Mouse (Mus musculus): ENCODE measurements around the gene Acsl1. TPM values are rescaled to one million over a fixed set of nuclear protein-coding genes. Genes with fewer than 3 reads are reported as not detected.

Acsl1 gene
- total and polyA plus RNA-seq, 2 experiments from 2014 or later, result 291 to 297 TPM

DNA sequence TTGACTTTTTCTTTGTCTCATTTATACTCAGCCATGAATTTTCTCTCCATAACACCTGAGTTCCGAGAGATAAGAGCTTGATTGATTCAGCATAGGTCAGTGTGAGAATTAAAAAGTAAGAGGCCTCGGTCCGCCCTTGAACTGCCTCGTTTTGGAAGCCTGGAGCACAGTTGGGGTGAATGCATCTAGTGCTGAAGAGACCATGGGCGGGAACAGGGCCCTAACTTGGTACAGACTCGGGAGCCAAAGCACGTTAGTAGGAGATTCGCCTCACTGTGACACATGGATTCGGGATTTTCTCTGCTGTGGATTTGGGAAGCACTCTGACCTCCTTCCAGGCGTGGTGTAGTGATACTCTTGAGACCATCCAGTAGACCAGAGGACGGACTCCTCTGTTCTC is 4.6 kb downstream of the Acsl1 start:
- H3K27me3 ChIP-seq (ENCODE audit: control insufficient read depth, insufficient read depth, low read length), result no peaks in the 10 kb centered on the region
- H3K36me3 ChIP-seq (replicated peaks; ENCODE audit: control insufficient read depth, insufficient read depth, low read length), result no peaks in the 10 kb centered on the region
- WGBS, result 86% methylated on average over 11 of the region's 11 CpGs
- no peak overlapping the region for H3K4me3 ChIP-seq (ENCODE audit: low read depth, low read length)
- no peak overlapping the region for H3K4me2 ChIP-seq (ENCODE audit: low read depth, low read length)
- TF ChIP-seq EP300 (IDR thresholded peaks at IDR 0.05; ENCODE audit: low read depth) (no peak), CTCF (IDR thresholded peaks at IDR 0.05; ENCODE audit: low read depth) (no peak)
- ATAC-seq (ENCODE audit: insufficient read depth, low read depth) (no peak), DNase-seq (ENCODE audit: low spot score) (no peak)
- H3K9ac ChIP-seq (replicated peaks; ENCODE audit: low read depth, low read length), result no peak overlapping the region
- H3K9me3 ChIP-seq (replicated peaks; ENCODE audit: control insufficient read depth, low read length), result no peaks in the 10 kb centered on the region
- no peak overlapping the region for H3K27ac ChIP-seq (ENCODE audit: low read depth)
- peaks cover 28% of the 10 kb centered on the region for H3K4me1 ChIP-seq (ENCODE audit: control insufficient read depth, insufficient read depth)

DNA sequence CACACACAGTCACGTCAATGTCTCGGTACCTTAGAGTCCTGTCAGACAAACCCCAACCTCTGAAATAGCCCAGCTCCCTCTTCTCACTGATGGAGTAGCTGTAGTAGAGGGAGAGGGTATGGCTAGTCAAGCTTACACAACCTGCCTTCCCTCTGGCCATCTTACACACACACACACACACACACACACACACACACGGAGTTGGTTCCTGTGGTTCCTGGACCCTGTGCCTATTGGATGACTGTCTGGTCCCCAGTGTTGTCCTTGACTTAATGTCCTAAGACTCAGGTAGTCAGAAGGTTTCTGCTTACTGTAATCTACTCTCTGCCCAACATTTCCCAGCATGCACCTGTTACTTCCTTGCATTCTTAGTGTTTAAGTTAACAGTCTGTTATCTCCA is 5.1 kb downstream of the Acsl1 start:
- Histone ChIP-seq H3K9ac (replicated peaks; ENCODE audit: low read depth, low read length) (no peak overlapping the region), H3K4me2 (ENCODE audit: low read depth, low read length) (no peak overlapping the region), H3K27me3 (ENCODE audit: control insufficient read depth, insufficient read depth, low read length) (no peaks in the 10 kb centered on the region), H3K27ac (ENCODE audit: low read depth) (no peak overlapping the region), H3K9me3 (replicated peaks; ENCODE audit: control insufficient read depth, low read length) (no peaks in the 10 kb centered on the region), H3K4me1 (ENCODE audit: control insufficient read depth, insufficient read depth) (peaks cover 33% of the 10 kb centered on the region), H3K36me3 (replicated peaks; ENCODE audit: control insufficient read depth, insufficient read depth, low read length) (no peaks in the 10 kb centered on the region), H3K4me3 (ENCODE audit: low read depth, low read length) (no peak overlapping the region)
- no peak for DNase-seq (ENCODE audit: low spot score)
- no peak for ATAC-seq (ENCODE audit: insufficient read depth, low read depth)
- 85% methylated on average over 3 of the region's 3 CpGs for WGBS
- TF ChIP-seq EP300 (IDR thresholded peaks at IDR 0.05; ENCODE audit: low read depth), result no peak
- TF ChIP-seq CTCF (IDR thresholded peaks at IDR 0.05; ENCODE audit: low read depth), result no peak

- WGBS, result 74% methylated on average over 9 of the region's 9 CpGs
- H3K27ac ChIP-seq (ENCODE audit: low read depth), result no peak overlapping the region
These were observed 7.1 kb downstream of the Acsl1 start for GRCm38 (mm10) chr8:46477747-46478458.

DNA sequence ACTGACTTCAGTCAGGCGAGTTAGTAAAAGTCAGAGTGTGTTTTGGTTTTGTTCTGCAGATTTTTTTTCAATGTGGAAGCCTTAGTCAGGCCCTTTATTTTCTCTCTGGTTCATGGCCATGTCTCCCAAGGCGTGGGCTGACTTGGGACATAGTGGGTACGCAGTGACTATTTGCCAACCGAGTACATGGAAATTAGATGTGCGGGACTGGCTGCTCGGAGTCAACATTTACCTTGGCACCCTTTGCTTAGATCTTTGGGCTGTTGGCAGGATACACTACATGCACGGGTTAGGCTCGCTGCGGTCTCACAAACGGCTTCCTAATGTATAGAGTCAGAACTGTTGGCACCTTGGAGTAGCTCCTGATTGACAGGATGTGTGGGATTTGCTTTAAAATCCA is 7.9 kb downstream of the Acsl1 start:
- Histone ChIP-seq H3K4me2 (ENCODE audit: low read depth, low read length) (no peak overlapping the region), H3K9ac (replicated peaks; ENCODE audit: low read depth, low read length) (no peak overlapping the region), H3K4me1 (ENCODE audit: control insufficient read depth, insufficient read depth) (peaks cover 28% of the 10 kb centered on the region), H3K27ac (ENCODE audit: low read depth) (no peak overlapping the region), H3K9me3 (replicated peaks; ENCODE audit: control insufficient read depth, low read length) (no peaks in the 10 kb centered on the region), H3K4me3 (ENCODE audit: low read depth, low read length) (no peak overlapping the region), H3K27me3 (ENCODE audit: control insufficient read depth, insufficient read depth, low read length) (no peaks in the 10 kb centered on the region), H3K36me3 (replicated peaks; ENCODE audit: control insufficient read depth, insufficient read depth, low read length) (no peaks in the 10 kb centered on the region)
- ATAC-seq (ENCODE audit: insufficient read depth, low read depth), result no peak
- TF ChIP-seq EP300 (IDR thresholded peaks at IDR 0.05; ENCODE audit: low read depth) (no peak), CTCF (IDR thresholded peaks at IDR 0.05; ENCODE audit: low read depth) (no peak)
- no peak for DNase-seq (ENCODE audit: low spot score)
- 78% methylated on average over 10 of the region's 10 CpGs for WGBS

More at GRCm38 (mm10) chr8:46477747-46478458, 7.1 kb downstream of the Acsl1 start:
- Histone ChIP-seq H3K27me3 (ENCODE audit: control insufficient read depth, insufficient read depth, low read length) (no peaks in the 10 kb centered on the region), H3K9ac (replicated peaks; ENCODE audit: low read depth, low read length) (no peak overlapping the region), H3K36me3 (replicated peaks; ENCODE audit: control insufficient read depth, insufficient read depth, low read length) (no peaks in the 10 kb centered on the region), H3K4me3 (ENCODE audit: low read depth, low read length) (no peak overlapping the region), H3K4me1 (ENCODE audit: control insufficient read depth, insufficient read depth) (peaks cover 24% of the 10 kb centered on the region), H3K9me3 (replicated peaks; ENCODE audit: control insufficient read depth, low read length) (no peaks in the 10 kb centered on the region), H3K4me2 (ENCODE audit: low read depth, low read length) (no peak overlapping the region)
- DNase-seq (ENCODE audit: low spot score) (no peak), ATAC-seq (ENCODE audit: insufficient read depth, low read depth) (no peak)
- TF ChIP-seq CTCF (IDR thresholded peaks at IDR 0.05; ENCODE audit: low read depth), result no peak

DNA sequence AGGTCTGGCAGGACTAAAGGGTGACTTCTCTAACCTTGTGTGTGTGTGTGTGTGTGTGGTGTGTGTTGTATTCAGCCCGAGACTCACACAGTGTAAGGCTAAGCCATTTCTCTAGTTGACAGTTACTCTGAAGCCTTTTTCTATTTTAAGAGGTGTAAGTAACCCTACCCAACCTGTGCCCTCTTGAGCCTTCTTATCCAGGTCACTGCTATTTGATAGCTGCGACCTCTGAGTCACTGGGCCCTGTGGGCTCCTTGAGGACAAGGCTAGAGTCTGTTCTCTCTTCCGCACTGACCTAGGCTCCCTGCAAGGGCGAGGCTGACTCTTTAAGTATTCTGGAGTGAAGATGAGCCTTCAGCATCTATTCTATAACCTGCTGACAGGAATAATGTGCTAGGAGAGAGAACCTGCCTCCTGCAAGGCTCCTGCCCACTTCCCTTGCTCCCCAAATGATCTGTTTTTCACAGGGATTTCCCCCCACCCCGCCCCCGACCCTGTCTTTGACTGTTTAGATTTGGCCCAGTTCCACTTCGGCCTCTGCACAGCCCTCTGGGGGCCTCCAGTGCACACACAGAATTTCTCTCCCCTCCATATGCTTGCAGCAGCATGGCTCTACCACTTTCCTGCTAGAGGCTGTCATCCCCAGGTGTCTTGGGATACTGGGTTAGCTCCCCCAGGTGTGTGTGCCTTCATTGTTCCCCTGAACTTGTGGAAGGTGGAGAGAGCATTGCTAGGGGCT is 9.1 kb downstream of the Acsl1 start:
- peak overlapping the region; percentile 77 for H3K27ac ChIP-seq (ENCODE audit: low read depth)
- no peaks in the 10 kb centered on the region for H3K27me3 ChIP-seq (ENCODE audit: control insufficient read depth, insufficient read depth, low read length)
- 23% methylated on average over 7 of the region's 7 CpGs for WGBS
- H3K9me3 ChIP-seq (replicated peaks; ENCODE audit: control insufficient read depth, low read length), result no peaks in the 10 kb centered on the region
- peaks cover 35% of the 10 kb centered on the region for H3K4me1 ChIP-seq (ENCODE audit: control insufficient read depth, insufficient read depth)
- TF ChIP-seq EP300 (IDR thresholded peaks at IDR 0.05; ENCODE audit: low read depth) (no peak), CTCF (IDR thresholded peaks at IDR 0.05; ENCODE audit: low read depth) (no peak; the same call in 1 of the 2 replicates)
- no peaks in the 10 kb centered on the region for H3K36me3 ChIP-seq (replicated peaks; ENCODE audit: control insufficient read depth, insufficient read depth, low read length)
- H3K4me3 ChIP-seq (ENCODE audit: low read depth, low read length), result no peak overlapping the region
- DNase-seq (ENCODE audit: low spot score) (no peak), ATAC-seq (ENCODE audit: insufficient read depth, low read depth) (peak; percentile 84)
- H3K4me2 ChIP-seq (ENCODE audit: low read depth, low read length), result peak overlapping the region; percentile 8; the same call in 1 of the 2 replicates
- no peak overlapping the region for H3K9ac ChIP-seq (replicated peaks; ENCODE audit: low read depth, low read length)

Measured in heart, postnatal 0 days (tissue).